Mouse (Mus musculus) ES-CJ7 (cell line): ENCODE data around the gene Tbc1d23.

ENCODE experiments used
- DNase-seq: peaks from one replicate; pipeline ENCODE4 v3.0.0; 2011; ENCODE audit warnings: low read depth, low spot score

The Tbc1d23 gene

DNA sequence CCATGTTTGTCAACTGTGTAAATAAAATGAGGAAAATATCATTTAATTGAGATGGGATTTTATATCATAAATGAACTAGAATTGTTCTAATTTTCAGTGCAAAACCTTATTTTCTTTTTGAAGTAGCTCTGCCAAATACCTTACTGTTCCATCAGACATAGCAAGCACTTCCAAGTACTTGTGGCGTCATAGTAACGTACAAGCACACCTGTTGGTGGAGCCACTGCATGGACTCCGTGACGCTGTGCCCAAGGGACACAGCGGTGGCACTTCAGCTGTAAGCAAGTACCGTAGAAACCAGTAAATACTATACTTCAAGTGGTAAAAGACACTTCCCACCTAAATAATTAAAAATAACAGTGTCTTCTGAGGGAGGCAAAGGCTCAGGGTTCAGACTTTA, 10.9 kb downstream of the Tbc1d23 start:
- no peak for DNase-seq

DNA sequence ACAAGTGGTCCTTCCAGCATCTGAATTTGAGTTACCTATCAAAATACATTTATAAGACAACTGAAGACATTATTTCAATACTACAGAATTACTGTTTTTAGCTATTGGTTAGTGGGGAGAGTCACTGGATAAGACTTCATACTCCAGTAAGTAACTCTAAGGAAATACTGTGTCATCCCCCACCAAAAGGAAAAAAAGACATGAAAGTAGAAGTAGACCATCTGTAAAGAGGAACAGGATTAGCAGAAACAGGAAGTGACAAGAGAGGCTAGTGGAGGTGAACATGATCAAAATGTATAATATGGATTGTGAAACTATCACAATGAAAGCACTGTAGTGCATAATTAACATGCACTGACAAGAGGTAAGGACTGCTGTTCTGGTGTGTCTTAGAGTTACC, 15.3 kb downstream of the Tbc1d23 start:
- no peak for DNase-seq

DNA sequence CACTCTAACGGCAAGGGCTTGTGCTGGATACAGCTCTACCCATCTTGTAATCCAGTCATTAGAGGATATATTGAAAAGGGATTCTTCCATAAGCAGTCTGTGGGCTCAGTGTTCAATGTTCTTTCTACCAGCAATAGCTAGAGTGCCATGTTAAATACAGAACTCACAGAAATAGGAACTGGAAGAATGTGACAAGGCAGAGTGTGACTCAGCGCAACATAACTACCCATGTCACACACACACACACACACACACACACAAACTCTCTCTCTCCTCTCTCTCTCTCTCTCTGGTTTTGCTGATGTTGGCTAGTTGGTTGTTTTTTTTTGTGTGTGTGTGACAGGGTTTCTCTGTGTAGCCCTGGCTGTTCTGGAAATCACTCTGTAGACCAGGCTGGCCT, 20.3 kb downstream of the Tbc1d23 start:
- DNase-seq = no peak

DNA sequence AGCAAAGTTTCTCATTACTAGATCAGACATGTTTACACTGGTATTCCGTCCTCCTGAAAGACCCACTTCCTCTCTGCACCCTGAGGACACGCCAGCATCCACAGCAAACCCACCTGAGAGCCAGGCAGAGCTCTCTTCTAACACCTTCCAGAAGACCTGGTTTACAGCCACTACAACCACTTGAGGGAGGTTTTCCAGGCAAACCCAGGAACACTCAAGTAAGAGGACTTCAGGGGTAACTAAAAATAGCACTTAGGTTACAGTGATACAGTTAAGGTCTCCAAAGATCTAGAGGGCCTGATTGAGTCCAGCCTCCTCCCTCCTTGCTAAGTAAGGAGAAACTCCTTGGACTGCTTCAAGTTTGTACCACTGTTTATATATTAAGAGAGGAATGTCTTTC, 23.0 kb downstream of the Tbc1d23 start:
- no peak for DNase-seq

DNA sequence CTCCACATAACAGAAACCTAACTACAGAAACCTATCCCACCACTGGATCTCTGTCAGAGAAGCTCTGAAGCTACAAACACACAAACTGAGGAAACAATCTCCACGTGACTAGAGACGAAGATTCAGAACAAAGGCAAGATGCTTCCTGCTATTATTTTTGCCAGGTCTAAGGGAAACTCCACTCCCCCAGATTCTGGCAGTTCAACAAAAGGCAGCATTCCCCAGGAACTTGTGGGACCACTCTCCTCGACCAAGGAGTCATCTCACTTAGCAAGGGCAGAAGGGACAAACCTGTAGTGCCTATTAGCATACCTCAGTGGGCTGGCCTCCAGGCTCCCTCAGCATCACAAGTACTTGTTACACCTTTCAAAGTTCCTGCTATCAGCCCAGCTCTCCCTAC, 34.0 kb downstream of the Tbc1d23 start:
- DNase-seq = no peak

DNA sequence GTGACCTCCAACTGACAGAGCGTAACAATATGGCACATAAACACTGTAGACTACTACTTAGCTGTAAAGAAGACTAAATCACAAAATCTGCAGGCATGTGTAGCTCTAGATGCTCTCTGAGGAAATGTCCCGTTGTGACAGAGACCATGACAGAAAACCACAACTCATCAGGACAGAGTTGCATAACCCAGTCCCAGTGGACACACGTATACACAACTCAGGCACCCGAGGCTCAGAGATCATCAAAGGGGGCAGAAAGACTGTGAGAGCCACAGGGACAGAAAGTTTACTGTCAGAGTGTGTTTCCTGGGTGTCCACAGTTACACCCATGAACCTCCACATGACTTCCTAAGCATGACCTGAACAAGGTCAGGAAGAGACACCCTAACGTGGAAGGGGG, 34.7 kb downstream of the Tbc1d23 start:
- DNase-seq = no peak

DNA sequence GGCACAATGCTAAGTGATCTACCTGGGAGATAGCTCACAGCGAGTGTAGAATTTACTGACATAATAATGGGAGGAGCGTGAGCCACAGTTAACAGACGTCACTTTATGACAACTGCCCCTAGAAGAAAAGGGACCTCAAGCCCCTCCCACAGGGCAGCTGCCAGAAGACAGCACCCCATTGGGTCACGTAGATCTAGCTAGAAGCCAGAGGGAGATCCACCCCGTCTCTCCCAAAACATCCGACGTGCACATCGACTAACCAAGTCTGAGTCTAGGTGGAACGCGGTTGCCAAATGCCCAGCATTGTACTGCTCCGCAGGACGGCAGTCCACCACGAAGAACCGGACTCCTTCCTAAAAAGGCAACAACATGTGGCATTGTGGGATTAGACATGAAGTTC, 40.1 kb downstream of the Tbc1d23 start:
- DNase-seq = no peak

DNA sequence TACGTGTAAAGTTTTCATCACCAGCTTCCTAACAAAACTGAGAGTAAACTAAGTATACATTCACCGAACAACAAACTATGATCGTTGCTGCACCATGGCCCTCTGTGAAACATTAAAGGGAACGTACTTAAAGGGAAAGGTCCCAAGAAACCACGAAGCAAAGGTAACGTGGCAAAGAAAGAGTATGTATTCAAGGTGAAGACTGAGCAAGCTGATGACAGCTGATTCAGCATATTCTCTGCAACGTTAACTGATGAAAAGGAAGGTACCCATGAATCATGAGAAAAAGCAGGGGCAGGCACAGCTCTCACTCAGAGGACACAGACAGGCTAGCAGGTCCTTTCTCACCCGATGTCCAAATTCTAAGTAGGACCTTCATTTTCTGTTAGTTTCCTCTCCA, 40.9 kb downstream of the Tbc1d23 start:
- DNase-seq = no peak

DNA sequence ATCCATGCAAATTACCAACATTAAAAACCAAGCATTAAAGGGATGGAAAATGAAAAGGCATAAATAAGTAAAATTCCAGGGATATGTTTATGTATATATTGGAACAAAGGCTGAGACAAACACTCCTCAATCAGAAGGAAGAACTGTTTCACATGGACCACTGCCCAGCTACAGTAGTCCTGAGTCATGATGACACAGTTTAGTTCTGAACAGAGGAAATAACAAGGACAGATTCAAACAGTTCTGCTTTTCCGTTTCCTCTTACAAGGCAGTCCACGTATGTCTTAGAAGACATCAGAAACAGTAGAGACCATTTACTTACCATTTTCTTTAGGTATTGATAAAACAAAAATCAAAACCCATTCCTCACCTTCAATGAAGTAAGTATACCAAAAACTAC, 41.8 kb downstream of the Tbc1d23 start:
- DNase-seq = no peak

DNA sequence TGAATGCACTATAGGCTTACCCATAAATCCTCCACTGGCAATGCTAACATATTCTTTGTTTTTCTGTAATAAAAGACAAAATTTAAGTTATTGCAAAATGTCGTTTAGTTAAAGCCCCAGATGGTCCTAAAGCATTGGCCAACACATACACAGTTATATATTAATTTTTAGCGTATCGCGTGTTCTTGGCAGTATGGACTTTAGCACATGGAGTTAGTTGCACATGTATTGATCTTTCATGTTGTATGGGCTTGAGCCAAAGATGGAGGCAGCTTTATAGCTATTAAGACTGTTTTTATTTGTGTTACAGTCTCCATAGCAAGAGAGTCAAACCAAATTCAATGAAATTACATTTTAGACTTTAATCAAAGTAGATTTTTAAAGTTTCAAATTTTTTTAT, 44.7 kb downstream of the Tbc1d23 start:
- DNase-seq = no peak

DNA sequence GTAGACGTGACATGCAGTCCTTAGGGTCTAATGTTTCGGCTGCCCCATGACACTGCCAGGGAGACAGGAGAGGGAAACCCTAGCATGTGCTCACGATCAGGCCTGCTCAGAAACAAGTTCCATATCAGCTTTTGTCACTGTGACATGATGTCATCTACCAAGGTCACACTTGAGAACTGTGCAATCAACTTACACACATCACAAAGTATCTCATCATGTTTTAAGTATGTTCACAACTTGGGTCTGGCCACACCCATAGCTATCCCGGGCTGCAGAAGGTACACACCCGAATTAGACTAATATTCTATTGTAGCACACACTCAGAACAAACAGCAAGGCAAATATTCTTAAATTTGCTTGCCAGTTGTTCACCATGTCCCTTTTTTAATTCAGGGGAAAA, 49.3 kb downstream of the Tbc1d23 start:
- no peak for DNase-seq

DNA sequence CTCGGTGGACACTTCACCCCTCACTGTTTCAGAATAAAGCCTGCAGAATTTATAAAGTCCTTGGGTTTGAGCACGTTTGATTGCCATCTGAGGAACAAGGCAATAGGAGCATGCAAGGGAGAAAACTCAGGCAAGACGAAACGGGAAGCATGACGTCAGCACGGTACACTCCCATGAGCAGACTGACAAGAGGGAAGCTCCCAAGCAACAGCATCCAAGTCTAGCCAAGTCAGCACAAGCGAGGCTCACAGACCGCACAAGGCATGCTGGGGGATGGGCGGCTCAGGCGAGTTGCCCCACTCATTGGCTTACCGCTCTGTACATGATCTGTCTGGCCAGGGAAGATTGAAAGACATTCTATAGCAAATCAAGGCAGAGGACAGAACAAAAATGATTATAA, 50.1 kb downstream of the Tbc1d23 start:
- DNase-seq = peak; percentile 47

DNA sequence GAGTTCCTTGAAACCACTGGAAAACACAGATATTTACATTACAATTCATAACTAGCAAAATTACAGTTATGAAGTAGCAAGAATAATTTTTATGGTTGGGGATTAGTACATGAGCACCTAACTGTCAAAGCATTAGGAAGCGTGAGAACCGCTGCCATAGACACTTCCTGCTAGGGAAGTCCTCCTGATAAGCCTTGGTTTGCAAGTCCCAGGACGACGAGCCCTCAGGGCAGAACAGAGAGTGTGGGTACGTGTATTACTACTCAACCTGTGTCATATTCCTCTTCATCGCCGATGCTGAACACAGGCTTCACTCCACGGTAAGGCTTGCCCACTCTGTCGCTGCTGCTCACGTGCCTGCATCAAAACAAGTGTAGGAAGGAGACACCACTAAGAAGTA, 53.6 kb downstream of the Tbc1d23 start:
- no peak for DNase-seq

DNA sequence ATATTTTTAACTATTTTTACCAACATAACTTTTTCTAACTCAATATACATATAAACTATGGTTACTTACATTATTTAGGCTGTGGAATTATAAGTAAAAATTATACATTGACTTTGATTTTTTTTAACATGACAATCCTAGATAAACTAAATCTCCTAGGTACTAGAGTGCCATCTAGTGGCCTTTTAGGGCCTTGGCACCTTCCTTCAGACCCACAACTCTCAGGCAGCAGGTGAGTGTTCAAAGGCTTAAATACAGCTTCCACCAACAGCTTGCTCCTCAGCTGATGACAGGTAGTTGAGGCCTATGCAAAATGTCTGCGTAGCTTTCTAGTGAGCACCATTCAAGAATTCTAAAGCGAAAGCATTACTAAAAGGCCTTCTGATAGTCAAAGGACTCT, 54.0 kb downstream of the Tbc1d23 start:
- peak; percentile 65 for DNase-seq

DNA sequence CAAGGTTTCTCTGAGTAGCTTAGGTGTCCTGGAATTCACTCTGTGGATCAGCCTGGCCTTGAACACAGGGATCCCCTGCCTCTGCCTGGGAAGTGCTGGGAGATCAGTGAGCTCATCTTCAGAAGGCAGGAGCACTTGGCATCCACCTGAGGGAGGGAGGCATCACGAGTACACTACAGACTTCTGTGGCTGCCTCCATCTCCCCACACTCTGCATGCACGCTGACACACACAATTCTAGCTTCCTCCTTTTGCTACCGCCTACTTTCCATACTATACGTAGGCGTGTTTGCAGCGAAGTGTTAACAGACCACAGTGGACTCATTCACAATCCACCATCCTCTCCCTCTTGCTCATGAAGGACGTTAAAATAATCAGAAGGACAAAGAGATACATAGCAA, 55.0 kb downstream of the Tbc1d23 start:
- DNase-seq = peak; percentile 18

DNA sequence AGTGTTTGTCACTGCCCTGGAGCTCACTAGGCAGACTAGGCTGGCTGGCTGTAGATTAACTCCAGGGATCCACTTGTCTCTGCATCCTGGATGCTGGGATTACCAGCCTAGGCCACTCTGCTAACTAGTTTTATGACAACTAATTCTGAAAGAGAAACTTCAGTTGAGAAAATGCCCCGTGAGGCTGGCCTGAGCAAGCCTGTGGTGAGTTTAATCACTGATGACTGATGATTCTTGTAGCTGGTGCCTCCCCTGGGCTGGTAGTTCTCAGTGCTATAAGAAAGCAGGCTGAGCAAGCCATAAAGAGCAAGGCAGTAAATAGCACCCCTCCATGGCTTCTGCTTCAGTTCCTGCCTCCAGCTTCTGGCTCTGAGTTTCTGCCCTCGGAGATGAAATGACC, 55.6 kb downstream of the Tbc1d23 start:
- no peak for DNase-seq

DNA sequence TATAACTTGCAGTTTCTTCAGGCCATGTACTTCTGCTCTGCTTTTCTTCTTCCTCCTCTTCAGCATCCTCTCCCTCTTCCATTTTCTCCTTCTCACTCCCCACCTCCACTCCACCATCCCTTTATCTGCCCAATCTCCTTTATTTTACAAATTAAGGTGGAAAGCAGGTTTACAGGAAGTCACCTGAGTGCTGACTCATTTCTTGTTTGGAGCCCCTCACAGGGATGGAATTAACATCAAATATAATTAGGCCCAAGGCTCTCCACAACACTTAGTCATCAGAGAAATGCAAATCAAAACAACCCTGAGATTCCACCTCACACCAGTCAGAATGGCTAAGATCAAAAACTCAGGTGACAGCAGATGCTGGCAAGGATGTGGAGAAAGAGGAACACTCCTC, 56.8 kb downstream of the Tbc1d23 start:
- DNase-seq = peak; percentile 47

DNA sequence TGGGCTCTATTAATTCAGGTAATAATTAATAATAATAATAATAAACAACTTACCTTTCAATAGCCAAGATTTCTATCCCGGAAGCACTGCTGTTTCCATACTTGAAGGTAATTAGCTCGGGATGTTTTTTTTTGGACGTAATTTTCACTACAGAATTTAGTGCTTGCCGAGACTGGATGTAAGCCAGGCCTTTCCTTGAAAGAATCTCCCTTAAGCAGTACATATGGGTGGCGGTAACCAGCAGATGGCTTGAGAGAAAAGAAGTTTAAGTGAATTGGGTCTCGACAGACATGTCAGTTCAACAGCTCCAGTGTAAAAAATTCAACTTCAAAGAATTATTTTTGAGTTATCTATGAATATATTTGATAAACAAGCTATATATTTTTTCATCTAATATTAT, 59.7 kb downstream of the Tbc1d23 start:
- no peak for DNase-seq

DNA sequence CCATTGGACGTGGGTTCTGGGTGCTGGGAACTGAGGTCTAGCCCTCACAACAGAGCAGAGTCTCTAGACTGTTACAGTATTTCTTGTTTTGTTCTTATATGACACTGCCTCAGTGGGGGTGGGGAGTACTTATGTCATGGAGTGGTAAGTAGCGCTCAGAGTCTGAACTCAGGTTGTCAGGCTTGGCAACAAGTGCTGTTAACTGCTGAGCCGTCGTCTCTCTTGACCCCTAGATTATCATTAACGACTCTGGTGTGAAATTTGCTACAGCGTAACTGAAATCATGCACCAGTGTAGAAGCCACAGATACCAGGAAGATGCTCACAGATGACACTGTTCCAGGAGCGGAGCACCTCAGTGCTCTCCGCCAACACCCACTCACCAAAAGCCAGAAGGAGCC, 60.1 kb downstream of the Tbc1d23 start:
- DNase-seq = no peak

DNA sequence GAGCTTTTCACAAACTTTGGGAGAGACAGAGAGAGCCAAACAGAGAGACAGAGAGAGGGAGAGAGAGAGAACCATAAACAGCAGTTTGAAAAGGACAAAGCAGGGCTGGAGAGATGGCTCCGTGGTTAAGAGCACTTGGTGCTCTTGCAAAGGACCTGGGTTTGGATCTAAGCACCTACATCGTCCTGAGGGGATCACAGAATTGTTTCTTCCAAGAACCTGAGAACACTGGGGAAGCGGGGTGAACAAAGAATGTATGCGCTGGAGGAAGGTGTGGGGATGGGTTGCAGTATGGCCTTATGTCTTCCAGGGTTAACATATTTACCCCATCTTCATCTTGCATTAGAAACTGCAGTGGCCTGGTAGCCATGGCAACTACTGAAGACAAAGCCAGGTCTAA, 63.1 kb downstream of the Tbc1d23 start:
- no peak for DNase-seq

DNA sequence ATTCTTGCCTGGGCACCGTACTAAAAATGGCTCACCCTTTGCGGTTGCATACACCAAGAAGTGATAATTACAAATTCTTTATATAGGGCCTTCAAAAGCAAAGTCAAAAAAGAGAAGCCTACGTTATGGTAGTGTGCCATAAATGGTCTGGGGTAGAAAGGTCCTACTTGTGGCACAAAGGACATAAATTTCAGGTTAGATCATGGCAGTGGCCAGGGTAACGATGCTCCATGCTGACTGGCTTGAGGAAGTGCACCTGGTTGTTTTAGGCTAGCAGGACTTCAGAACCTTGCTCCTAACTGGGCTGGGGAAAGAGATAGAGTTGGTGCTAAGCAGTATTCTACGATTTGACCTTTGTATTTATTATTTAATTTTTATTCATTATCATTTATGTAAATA, 63.8 kb downstream of the Tbc1d23 start:
- DNase-seq = no peak

DNA sequence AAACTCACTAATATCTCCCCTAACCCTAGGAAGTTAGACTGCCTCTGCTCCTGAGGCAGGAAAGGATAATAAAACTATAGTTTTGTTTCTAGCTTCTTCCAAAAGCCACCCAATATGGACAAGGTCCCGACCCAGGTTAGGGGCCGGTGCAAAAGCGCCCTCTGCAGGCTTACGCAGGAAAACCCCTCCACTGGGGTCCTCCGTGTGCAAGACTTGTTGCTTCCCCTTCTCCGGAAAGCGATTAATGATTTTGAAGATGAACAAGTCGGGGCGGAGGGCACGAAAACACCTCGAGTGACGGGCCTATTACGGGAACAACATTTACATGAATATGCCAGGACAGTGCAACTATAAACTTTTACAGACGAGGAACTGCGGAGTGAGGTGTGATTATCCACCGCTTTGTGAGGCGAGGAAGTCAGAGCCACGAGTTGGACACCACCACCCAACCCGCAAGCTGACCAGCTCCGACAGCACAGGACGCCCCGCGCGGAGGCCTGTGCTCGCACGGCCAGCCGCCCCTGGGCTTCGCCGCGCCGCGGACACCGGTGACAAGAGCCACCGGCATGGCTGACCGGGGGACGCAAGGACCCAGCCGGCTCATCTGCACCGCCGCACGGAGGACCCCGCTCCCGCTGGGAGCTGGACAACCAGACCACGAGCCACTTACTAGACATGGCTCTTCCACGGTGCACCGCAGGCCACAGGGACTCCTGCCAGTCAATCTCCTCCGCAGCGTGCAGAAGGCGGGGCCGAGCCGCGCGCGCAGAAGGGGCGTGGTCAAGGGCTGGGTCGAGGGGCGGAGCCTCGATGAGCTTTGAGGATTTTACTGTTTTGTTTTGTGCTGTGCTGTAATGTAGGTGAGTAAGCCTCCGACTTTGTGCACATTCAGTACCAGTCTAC, 64.4 kb downstream of the Tbc1d23 start, which contains the start of gene Nit2:
Gene Nit2 (minus strand): TSS at position 731 of the 903 bp plus-strand sequence.
- DNase-seq = peak; percentile 85

DNA sequence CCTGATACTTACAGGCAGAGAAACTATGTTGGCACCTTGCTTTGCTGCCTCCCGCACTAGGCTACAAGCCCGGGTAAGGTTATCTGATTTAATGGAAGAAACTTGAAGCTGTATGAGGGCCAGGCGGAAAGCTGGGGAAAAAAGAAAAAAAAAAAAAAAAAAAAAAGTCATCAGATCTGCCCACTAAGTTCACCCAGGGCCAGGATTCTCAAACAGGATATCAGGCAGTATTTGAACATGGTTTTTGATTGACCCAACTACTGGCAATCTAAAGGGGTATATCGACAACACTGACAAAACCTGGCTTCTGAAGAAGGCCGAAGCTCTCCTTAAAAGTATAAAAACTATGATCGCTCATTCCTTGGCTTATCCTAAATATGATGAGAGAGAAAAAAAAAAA, 65.2 kb downstream of the Tbc1d23 start:
- DNase-seq = no peak

DNA sequence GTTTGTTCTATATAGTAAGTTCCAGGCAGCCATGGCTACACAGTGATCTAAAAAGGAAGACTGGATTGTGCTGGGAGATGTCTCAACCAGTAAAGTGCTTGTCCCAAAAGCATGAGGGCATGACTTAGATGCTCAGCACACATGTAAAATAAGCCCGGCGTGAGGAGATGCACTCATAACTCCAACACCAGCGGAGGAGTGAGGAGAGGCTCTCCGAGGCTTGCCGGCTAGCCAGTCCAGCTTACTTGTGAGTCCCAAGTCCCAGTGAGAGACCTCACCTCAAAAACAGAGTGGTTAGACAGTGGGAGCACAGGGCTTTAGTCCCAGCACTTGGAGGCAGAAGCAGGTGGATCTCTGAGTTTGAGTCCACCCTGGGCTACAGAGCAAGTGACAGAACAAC, 66.1 kb downstream of the Tbc1d23 start:
- no peak for DNase-seq
